Mouse (Mus musculus) T-helper 2 cell (primary cell): ENCODE measurements around the gene 4921536K21Rik.
"Not testable (repeated sequence)": the region's sequence is repeated elsewhere in the genome, so short reads cannot be mapped to it uniquely, and the experiment has no call there.

Source experiments
- in situ Hi-C: fragments of 300-600 bp; cut with MboI, MseI; formaldehyde crosslinking; loops from one replicate; pipeline ENCODE4 v1.15.1; 2025; ENCODE audit warnings: high pct_unique_total_duplicates

Gene 4921536K21Rik

DNA sequence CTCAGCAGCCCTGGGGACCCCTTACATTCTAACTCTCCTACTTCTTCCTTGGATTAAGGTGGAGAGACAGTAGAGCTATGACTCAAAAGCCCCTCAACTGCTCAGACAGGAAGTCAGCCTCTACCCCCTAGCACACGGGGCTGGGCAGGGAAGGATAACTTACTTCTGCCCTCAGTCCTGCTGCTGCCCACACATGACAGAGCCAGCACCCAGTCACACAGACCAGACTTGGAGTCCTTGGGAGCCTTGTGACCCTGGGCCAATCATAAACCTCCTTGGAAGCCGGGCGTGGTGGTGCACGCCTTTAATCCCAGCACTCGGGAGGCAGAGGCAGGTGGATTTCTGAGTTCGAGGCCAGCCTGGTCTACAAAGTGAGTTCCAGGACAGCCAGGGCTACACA, 16.5 kb upstream of the 4921536K21Rik start:
- in situ Hi-C loops = not testable (repeated sequence)

DNA sequence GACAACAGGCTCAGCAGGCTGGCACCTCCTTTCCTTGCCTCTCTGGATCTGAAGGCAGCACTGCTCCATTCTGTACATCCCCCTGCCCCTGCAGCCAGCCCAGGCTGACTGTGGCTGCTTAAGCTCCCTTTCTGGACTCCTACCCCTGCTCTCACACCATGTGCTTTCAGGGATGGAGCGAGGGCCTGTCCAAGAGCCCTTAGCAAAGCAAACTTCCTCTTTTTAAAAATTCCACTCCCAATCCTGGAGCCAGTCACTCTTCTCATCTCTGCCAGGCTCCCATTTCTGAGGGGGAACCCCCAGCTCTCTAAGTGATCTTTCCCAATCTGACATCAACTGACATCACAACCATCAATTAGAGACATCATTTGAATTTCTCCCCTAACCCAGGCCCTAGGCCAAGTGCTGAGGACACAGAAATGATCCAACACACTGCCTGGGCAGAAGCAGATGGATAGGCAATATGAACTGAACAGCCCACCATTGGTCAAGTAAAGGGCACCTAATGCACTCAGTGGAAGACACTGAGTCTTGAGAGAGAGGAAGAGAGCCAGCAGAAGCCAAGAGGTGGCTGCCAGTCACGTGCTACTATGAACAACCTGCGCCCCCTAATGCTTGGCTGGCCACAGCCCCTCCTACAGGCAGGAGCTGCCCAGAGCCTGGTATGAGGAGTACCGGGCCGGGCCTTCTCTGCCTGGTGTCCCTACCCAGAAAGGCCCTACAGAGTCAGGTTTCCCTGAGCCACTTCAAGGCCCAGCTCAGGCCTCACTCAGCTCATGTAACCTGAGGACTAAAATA, 15.8 kb upstream of the 4921536K21Rik start:
- in situ Hi-C loops = no loop called here

DNA sequence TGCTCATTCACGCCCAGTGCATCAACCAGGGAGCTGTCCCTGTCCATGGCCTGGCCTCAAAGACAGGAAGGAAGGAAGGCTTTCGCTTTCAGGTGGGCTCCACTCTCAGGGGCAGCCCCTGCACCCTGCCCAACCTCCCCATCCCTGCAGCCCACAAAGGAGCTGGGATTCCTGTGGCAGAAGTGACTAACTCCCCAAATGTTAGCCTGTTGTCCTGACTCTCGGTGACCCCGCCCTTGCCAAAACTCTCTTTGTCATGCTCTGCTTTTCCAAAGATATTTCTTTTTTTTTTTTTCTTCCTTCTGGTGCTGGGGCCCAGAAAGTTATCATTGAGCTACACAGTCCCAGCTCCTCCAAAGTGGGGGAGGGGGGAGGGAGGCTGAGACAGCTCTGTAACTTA, 14.3 kb upstream of the 4921536K21Rik start:
- in situ Hi-C loops = no loop called here

DNA sequence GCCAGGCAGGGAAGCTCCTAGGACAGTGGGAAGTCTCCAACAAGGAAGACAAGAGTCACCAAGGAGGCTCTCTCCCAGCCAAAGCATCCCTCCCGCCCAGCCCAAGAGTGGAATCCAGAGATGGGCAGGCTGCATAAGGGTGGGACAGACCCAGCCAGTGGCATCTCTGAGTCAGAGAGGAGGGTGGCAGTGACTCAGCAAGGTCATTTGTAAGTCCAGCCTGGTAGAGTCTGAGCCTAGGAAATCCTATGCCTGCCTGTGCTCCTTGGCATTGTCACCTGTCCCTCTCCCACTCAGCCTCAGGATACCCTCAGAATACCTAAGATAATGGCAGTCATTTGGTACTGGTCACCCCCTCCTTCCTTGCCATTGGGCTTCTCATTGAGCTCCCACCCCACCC, 10.5 kb upstream of the 4921536K21Rik start:
- in situ Hi-C loops = no loop called here

DNA sequence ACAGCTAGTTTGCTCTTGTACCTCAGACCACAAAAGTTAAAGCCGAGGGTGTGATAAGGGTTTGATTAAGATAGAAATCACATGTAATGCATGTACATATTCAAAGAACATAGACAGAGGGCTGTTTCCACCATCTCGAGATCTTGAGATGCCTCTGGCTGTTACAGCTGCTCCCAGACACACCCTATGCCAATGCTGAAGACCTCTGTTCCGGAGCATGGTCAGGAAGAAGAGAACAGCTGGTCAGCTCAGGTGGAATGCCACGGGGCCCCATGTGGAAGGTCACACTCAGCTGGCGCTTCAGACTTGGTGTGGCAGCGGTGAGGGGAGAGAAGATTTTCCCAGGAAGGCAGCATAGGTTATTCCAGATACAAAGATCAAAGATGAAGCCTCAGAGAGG, 9.8 kb upstream of the 4921536K21Rik start:
- in situ Hi-C loops = no loop called here

DNA sequence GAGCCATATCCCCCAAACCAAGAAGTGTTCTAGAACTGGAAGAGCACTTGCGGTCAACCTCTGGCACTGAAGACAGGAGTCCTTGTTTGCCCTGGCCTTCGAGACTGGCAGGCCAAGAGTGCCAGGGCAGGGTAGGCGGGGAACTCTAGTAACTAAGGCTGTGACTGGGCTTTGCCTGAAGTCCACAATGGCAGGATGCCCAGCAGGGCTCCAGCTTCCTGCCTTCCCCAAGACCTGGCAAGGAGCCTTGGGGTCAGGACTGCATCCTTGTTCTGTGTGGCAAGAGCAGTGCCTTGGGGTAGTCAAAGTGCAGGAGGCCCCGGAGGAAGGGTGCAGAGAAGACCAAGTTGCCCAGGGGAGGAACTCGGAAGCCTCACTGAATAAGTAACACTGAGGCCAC, 8.1 kb upstream of the 4921536K21Rik start:
- in situ Hi-C loops = no loop called here

DNA sequence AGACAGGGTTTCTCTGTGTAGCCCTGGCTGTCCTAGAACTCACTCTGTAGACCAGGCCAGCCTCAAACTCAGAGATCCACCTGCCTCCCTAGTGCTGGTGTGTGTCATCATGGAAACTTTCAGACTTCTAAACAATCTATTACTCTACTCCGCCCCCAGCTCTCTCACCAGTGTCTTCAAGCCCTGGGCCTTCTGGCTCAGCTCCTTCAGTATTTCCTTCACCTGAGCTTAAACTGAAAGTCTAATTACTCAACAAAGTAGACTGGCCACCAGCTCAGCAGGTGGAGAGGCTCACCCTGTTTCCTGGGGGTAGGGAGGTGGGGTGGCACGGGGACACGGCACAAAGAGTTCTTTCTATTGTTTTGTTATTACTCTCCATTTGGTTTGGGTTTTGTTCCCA, 7.6 kb upstream of the 4921536K21Rik start:
- in situ Hi-C loops = no loop called here

DNA sequence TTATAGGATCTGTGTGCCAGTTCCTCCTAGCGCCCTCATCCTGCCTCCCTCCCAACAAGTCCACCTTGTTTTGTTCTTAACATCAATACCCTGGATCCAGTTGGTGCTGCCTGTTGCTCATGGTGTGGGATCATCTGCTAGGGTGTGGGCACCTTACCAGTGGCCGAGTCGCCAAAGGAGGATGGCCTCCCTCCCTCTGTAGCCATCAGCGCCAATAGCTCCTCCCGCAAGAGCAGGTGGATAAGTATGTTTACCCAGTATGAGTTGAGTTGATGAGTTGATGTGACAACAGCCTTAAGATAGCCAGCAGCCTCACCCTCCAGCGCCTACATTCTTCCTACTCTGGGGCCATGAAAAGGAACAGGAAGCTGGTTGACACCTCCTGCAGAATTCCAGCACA, 5.4 kb upstream of the 4921536K21Rik start:
- in situ Hi-C loops = no loop called here

DNA sequence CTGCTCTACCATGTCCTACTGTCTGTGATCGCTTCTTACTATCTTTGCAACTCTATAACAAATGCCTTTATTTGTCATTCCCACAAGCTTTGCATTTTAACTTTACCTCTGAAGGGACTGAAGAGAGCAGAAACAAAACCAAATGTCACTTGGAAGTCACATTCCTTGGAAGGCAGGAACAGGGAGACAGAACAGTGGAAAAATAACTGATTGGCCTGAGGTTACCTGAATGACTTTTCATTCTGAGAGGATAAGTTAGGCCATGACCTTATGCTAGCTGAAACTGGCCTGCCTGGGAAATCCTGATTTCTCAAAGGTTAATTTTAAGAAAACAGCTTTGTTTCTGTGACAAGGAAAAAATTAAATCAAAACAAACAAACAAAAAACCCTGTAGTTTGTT, 1.0 kb upstream of the 4921536K21Rik start:
- in situ Hi-C loops = no loop called here

DNA sequence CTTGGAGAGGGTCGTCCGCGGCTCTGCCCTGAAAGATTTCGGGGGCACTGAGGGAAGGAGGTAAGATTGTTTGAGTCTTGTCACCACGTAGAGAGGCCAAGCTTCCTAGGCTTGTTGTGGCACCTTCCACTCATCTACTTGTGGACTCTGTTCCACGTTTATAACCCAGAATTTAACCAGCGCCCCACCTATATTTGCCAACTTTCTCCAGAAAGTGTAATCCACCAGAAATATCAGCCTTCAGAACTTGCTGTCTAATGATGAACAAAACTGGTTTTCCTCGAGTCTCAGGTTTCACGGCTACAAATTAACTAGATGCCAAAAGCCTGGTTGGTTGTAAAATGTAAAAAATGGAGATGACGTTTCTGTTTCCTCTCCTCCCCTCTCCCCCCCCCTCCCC, 560 bp upstream of the 4921536K21Rik start:
- in situ Hi-C loops = no loop called here

DNA sequence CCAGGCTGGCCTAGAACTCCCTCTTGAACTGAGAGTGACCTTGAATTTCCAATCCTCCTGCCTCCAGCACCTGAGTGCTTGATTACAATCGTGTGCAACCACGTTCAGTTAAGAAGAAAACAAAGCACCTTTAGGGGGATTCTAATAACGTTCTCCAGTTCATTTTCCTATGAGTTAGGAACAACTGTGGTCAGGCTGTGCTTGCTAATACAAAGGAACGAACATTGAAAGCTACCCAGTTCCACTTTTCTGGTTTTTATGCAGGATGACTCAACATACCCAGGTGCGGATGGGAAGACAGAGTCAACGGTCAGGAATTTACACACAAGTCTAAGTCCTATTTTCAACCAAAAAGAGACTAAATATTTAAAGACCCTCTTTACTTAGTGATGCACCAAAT, 928 bp downstream of the 4921536K21Rik start:
- in situ Hi-C loops = no loop called here

DNA sequence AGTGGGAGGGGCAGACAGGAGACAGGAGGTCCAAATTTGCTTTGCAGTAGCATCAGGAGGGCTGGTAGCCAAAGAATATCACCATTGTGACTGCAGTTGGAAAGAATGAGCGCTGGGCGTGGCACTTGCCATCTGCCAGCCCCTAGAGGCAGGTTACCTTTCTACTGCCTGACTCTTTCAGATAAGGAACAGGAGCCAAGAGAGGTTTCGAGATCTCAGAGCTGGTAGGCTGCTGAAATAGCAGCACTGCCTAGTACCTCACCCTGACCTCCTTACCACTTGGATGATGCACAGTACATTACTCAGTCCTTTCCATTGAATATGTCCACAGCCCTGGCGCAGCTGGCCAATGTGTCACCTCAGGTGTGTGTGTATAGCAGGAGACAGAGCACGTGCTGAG, 7.6 kb downstream of the 4921536K21Rik start:
- in situ Hi-C loops = no loop called here

DNA sequence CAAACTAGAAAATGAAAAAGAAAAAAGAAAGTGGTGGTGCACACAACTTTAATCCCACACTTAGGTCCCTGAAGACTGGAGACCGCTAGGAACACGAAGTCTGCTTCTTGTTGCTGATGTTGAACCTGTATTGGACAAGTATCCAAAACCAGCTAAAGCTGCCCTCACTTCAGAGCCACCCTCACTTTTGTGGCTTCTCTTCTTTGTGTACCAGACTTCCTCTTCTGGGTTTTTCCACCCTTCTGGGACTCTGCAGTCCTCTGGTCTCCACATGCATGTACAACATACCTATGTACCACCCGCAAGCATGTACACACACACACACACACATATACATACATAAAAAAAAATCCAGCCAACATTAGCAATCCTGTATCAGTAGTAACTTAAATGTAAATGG, 11.2 kb downstream of the 4921536K21Rik start:
- in situ Hi-C loops = no loop called here

DNA sequence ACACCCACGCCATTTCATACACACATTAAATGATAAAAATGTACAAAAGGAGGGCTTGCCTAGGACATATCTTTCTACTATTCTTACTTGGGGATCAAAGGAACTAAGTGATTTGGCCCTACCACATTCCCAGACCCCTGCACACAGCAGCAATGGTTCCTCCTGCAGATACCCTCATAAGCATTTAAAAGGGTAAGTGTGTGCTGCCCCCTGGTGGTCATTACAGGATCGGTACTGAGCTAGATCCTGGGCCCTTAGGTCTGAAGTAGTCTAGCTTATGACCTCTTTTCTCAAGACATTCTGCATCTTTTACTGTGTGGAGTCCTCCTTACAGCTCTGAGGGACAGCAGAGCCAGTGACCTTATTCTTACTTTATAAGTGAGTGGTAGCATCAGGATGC, 15.1 kb downstream of the 4921536K21Rik start:
- in situ Hi-C loops = no loop called here

DNA sequence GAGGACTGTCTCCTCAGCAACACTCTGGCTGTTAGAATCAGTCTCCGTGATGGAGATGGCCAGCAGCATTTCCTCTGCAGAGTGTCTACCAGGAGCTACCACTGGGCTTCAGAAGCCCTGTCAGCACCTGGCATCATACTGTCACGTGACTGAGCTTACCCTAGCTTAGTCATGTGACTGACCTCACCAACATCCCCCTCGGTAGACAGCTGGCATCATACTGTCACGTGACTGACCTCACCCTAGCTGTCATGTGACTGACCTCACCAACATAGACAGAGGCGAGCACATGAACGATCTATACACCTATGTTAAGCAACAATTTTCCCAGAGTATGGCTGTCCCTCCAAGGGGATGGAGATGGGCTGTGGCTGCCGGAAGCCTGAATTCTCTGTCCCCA, 16.2 kb downstream of the 4921536K21Rik start:
- in situ Hi-C loops = no loop called here

DNA sequence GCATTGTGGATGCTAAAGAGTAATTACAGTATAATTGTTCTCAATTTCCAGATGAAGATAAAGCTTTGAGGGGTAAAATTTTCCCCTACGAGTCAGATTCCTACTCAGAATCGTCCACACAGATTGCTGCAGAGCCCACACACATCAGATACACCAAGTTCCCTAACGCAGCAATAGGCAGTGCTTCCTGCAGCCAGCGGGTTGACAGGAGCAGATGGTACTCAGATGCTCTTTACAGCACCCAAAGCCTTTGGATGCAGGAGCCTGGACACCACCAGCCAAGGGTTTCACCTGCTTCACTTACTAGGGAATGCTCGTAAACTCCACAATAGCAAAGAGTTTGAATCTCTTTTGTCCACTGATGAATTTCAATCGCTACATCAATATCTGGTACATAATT, 18.5 kb downstream of the 4921536K21Rik start:
- in situ Hi-C loops = no loop called here

DNA sequence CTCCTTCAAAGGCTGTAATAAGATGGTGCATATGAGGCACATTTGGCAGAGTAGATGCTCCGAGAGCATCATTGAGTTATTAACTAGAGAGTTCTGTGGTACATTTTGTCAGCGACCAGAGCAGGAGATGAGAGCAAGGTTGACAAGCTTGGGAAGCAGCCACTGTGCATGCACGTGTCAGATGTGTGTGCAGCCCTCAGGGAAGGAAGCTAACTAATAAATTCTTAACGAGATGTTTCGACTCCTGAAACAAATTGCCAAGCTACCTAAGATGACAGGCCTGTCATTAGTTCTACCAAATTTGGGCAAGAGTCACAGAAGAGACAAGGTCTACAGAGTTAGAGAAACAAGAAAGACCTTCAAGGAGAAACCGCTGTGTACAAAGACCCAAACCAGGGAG, 30.6 kb downstream of the 4921536K21Rik start:
- in situ Hi-C loops = no loop called here

DNA sequence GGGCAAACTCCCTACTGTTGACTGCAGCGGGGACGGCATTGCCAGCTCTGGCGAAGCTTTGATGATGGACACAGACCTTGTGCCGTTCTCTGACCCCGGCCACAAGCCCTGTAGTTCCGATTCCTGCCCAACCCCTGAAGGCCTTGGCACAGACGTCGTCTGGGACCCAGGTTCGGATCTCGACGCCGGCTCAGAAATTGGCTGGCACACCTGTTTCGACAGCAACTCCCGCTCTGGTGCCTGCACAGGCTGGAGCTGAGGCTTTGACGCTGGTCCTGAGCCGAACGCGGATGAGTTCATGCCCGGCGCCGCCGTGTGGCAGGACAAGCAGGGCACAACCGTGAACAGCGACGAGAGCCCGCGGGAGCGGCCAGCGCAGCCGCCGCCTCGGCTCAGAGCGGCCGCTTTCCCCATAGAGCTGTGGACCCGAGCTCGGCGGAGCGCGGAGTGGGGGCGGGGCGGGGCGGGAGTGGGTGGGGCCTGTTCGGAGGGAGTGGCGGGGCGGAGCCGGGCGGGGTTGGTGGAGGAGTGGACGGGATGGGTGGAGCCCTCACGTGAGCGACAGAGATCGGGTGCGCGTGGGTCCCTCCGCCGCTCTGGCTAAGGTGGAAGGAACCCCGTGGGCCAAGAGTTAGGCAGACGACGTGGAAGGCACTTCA, 31.3 kb downstream of the 4921536K21Rik start, which contains the start of gene Osbp2:
TSS of gene Osbp2 (minus strand) at position 450 of the 659 bp plus-strand sequence.
- in situ Hi-C loops = no loop called here

DNA sequence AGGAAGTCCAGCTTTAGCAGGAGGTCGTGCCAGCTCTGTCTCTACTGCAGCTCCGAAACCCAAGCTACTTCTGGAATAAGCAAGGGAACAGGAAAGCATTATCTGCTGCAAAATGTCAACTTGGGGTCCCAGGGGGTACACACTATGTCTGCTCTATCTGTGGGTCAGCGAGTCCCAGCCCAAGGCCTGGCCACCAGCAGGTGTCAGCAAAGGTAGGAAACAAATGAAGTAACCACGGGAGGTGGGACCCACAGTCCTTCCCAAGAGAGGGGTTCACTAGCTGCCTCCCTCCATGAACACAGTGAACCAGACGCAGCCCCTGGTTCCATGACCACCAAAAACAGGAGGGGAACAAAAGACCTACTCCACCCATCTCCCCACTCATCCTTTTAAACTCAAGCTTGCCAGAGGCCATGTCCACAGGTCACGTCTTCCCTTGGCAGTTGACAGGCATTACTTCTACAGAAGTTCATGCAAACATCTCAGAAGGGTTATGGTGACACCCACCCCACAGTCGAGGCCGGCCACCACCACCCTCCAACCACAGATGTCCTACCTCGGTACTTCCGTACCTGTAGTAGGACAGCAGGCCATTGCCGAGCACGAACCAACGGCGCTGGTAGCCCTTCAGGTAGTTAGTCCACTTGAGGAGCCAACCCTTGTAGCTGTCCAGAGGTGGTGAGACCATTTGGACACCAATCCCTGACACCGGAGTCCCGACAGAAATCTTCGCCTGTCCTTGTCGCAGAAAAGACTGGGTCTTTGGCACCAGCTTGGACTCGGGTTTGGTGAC, 32.0 kb downstream of the 4921536K21Rik start:
- in situ Hi-C loops = no loop called here

DNA sequence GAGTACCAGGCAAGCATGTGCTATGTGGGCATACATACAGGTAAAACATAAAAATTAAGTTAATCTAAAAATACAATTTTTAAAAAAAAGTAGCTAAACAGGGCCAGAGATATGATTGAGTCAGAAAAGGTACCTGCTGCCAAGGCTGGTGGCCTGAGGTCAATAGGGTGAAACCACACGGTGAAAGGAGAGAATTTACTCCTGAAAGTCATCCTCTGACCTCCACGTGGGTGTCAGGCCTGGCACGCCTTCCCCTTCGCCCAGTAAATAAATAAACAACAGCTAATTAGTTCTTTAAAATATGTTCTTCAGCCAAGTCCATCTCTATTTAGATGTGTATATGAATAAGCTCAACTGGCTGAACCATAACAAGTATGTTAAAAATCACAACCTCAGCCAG, 34.5 kb downstream of the 4921536K21Rik start:
- in situ Hi-C loops = no loop called here

DNA sequence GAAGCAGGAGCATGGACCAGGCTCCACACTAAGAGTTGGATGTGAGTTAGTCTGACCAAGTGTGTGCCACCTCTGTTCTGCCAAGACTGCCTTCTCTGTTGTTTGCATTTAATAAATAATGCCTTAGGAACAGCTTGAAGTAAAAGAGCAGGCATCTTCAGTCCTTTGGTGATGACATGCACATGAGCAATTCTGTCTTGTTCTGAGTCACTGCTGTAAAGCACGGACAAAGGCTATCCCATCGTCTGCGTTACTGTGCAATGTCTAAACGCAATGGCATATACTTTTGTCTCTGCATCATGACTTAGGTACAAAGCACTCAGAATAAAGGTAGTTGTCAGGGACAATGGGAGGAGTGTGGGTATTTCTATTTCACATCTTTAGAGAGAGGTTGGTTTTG, 35.1 kb downstream of the 4921536K21Rik start:
- in situ Hi-C loops = no loop called here

DNA sequence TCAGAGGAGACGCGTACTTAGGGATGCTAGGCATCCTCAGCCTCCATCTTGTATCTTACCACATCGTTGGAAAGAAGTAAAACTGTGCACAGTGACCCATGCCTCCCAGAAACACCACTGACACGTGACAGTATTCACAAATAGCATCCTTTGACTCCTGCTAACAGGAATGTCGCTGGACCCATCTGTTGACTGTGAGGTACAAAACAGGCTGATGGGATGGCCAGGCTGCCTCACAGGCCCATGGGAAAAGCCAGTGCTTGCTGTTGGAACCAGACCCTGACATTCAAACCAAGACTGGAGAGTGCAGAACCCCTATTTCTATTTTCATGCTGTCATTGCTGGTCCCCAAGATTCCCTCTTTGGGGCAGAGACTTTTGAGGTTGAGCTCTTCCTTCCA, 37.0 kb downstream of the 4921536K21Rik start:
- in situ Hi-C loops = no loop called here

DNA sequence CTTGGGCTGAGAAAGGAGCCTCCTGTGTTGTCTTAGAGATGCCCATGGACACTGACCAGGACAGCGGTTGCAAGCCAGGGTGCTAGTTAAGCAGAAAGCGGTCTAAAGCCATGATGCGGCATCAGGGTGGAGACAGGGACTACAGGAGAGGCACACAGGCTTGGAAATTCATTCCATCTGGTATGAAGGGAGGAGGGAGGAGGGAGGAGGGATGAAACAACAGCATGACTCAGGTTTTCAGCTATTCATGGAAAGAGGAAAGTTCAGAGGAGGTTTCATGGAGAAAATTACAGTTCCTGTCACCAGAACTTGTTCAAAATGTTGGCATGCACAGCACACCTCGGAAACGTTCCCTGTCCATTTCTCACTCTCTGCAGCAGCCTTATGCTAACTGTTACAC, 39.1 kb downstream of the 4921536K21Rik start:
- in situ Hi-C loops = no loop called here
